Mouse (Mus musculus) CD4-positive, CD25-positive, alpha-beta regulatory T cell, adult 4 months (primary cell): Measurements from ENCODE around the gene Acvrl1. TPM values are rescaled to one million over a fixed set of nuclear protein-coding genes. Genes with fewer than 3 reads are reported as not detected.

ENCODE experiments used
- ATAC-seq: one replicate; pipeline ENCODE4 v1.8.0; 2017
- polyA plus RNA-seq, 2 experiments: library from polyadenylated mRNA; unstranded; fragments of 100-300 nt; shearing (Covaris generic); gene quantifications; one replicate each; pipeline ENCODE4 v1.2.1; 2017

Gene Acvrl1
- polyA plus RNA-seq, 2 experiments from 2014 or later, result 3.8 to 5.2 TPM

DNA sequence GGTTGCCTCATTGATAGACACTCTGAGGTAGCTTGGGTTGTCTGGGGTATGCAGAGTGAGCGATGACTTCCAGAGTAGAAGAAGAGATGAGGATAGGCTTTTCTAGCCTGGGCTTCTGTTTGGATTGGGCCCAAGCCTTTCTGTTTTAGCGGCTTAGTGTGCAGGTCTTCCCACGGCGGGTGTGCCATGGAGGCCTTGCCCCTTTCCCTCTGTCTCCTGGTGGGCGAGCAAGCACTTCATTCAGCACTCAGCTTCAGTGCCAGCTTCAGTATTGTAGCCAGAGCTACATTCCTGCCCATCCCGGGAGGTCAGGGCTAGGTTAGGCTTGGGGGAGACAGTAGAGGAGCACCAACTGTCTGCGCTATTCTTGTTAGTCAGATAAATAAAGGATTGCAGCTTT, 64.3 kb downstream of the Acvrl1 start:
- no peak for ATAC-seq

GRCm38 (mm10) chr15:101193971-101194370, 65.6 kb downstream of the Acvrl1 start:
- ATAC-seq, result no peak

Other genes starting within 250 kb of the Acvrl1 start
- gene Gm47841, start 81.1 kb upstream of the Acvrl1 start, polyA plus RNA-seq, result not detected
- not detected for gene Fignl2, start 50.0 kb upstream of the Acvrl1 start, polyA plus RNA-seq
- gene Ankrd33, start 12.8 kb upstream of the Acvrl1 start, polyA plus RNA-seq, result not detected
- gene Acvr1b, start 45.5 kb downstream of the Acvrl1 start, polyA plus RNA-seq, result 1 to 10 TPM; 4.0 to 5.4 TPM
- gene Grasp, start 95.7 kb downstream of the Acvrl1 start, polyA plus RNA-seq, result under 1 TPM in 1 of 2 experiments, not detected in 1; 0.47 TPM
- gene Nr4a1, start 125.7 kb downstream of the Acvrl1 start, polyA plus RNA-seq, result 100 to 1,000 TPM in 1 of 2 experiments, 10 to 100 TPM in 1; 57.3 to 120 TPM
- 10 to 100 TPM; 67.8 to 79.0 TPM for gene Atg101, start 155.8 kb downstream of the Acvrl1 start, polyA plus RNA-seq
- gene 6030408B16Rik, start 164.7 kb downstream of the Acvrl1 start, polyA plus RNA-seq, result not detected
- under 1 TPM in 1 of 2 experiments, not detected in 1; 0.22 TPM for gene Krt80, start 241.6 kb downstream of the Acvrl1 start, polyA plus RNA-seq